Mouse (Mus musculus) skeletal muscle tissue, adult 2 months (tissue): ENCODE measurements around the gene Klf9.
A peak's percentile ranks its signal among the peaks of the same experiment; 100 is the strongest.
"Not testable (repeated sequence)": the region's sequence is repeated elsewhere in the genome, so short reads cannot be mapped to it uniquely, and the experiment has no call there.

Experiments
- DNase-seq: peaks from one replicate; pipeline ENCODE4 v3.0.0-alpha.2; 2012; ENCODE audit warnings: low read depth, low spot score

The Klf9 gene

DNA sequence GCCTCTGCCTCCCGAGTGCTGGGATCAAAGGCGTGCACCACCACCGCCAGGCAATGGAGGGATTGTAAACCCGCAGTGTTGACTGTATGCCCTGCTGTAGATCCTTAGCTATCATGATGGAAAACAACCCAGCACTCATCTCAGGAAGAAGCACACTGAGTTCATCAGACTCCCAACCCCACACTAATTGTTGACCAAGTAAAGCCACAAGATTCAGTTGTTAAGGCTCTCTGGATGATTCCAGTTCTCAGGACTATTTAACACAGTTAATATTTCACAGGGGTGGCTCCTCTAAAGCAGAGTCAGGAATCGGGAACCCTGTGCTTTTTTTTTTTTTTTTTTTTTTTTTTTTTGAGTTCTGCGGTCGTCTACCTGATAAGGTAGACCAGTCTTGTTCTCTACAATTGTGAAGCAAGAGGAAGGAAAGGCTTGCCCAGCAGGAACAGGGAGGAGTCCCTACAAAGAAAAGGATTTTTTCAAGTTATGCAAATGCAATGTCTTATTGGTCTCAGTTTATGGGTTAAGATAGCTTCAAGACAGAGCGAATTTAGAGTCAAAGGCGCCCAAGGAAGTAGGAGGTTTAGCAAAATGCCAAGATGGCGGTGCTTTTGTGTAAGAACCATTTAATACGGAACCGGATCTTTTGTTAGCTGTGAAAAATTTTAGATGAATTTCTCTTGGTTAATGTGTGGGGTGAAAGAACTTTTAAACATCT is 1.1 kb upstream of the Klf9 start:
- no peak for DNase-seq

DNA sequence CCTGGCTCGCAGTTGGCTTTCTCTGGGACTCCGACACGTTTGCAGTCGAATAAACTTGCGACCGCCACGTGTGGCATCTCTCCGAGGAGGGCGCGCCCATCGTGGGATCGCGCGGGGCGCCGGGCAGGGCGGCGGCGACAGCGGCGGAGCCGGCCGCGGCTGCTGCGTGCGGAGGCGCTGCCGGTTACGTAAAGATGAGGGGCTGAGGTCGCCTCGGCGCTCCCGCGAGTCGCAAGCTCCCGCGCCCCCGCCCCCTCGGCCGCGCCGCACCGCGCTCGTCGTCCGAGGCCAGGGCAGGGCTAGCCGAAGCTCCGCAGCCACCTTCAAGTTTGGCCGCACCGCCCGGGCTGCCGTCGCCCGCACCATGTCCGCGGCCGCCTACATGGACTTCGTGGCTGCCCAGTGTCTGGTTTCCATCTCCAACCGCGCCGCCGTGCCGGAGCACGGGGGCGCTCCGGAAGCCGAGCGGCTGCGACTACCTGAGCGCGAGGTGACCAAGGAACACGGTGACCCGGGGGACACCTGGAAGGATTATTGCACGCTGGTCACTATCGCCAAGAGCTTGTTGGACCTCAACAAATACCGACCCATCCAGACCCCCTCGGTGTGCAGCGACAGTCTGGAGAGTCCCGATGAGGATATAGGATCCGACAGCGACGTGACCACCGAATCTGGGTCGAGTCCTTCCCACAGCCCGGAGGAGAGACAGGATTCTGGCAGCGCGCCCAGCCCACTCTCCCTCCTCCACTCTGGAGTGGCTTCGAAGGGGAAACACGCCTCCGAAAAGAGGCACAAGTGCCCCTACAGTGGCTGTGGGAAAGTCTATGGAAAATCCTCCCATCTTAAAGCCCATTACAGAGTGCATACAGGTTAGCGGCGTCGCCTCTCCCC is 610 bp downstream of the Klf9 start:
- DNase-seq: peak; percentile 87

DNA sequence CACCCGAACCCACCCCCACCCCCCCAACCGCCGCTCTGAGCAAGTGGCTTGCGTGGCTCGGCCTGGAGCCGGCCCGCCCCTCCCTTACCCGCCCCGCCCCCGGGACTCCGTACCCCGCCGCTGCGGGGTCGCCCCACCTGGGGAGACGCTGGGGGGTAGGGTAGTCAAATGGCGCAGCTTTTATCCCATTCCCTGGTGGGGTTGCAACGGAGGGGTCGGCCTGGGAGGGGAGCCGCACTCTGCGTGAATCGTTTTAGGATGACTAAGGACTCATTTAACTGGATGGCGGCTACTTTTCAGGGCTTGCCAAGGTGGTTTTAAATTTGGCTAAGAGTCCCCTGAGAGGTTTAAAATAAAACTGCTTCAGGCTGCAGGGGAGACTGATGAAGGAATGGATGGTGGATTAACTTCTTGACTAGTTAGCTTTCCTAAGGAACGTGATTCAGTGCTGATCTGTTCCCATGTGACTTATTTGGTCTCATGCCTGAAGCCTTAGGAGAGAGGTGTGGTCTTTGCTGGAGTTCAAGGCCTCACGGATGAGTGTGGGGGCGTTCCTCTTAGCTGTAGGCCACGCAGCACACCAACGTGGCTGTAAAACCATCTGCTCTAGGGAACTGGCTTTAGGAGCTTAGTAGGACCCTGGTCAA is 1.5 kb downstream of the Klf9 start:
- peak; percentile 86 for DNase-seq

DNA sequence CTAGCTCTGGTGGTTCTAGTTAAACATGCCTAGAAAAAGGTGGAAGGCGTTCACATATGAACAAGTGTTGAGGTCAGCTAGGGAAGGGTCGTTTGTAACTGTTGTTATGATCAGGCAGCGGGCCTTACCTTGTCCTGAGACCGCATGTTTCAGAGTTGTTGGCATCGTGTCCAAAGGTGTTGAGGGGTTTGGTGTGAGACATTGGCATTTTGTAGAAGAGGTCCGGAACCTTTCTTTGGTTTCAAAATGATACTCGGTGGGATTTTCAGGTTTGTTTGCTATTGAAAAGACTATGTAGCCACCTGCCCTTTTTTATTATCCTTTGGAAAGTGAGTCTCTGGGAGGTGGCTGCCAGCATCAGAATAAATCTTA is 2.0 kb downstream of the Klf9 start:
- DNase-seq: no peak

DNA sequence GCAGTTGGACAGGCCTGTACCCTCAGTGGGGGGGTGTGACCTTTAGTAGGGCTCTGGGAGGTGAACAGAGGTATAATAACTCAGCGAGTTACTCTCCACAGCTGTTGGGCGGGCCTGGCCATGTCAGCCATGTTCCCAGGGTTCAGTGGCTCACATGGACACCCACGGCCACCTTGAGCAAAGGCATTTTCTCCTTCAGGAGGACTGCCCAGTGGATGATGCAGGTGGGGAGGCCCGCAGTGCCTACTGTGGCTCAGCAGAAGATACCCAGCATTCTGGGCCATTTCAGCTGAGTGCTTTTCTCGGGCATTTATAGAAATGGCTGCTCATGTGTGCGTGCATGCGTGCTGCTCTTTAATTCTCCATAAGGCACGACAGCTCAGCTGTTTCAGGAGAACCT is 2.5 kb downstream of the Klf9 start:
- DNase-seq: peak; percentile 86

DNA sequence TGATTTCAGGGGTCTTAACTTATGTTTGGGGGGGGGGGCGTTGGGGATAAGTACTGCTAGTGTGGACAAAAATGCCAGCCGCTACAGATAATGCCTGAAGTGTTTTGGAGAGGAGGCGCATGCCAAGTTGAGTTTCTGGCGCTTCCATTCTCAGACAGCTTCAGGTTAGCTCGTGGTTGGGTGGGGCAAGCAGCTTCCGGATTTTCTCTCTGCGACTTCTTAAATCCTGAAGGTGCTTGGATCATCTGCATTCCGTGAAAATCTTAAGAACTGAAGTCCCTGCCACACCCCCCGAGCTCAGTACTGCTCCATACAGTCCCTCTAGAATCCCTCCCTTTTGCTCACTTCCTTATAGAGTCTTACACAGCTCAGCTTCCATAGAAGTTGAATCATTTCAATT is 3.0 kb downstream of the Klf9 start:
- DNase-seq: no peak

DNA sequence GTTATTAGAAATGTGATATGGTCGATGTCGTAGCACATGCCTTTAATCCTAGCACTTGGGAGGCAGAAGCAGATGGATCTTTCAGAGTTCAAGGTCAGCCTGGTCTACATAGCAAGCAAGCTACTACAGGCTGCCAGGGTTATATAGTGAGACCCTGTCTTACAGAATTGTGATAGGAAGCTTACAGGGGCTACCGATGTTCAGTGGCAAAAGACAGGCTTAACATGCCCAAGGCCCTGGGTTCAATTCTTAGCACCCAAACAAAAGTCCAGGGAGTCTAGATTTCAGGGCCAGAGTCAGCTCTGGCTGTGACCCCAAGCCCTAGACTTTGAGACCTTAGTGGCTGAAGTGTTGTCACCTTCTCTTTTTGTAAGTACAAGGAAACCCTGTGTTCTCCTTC is 4.1 kb downstream of the Klf9 start:
- DNase-seq: no peak

DNA sequence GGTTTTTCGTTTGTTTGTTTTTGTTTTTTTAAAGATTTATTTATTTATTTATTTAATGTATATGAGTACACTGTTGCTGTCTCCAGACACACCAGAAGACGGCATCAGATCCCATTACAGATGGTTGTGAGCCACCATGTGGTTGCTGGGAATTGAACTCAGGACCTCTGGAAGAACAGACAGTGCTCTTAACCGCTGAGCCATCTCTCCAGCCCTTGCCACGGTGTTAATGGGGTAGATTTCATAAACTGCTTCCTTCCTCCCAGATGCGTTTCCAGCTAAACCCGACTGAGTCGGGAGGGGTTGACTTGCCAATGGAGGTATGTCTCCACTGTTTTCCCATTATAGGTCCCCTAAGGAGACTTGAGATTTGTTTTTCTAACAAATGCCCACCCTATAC is 4.5 kb downstream of the Klf9 start:
- not testable (repeated sequence) for DNase-seq

DNA sequence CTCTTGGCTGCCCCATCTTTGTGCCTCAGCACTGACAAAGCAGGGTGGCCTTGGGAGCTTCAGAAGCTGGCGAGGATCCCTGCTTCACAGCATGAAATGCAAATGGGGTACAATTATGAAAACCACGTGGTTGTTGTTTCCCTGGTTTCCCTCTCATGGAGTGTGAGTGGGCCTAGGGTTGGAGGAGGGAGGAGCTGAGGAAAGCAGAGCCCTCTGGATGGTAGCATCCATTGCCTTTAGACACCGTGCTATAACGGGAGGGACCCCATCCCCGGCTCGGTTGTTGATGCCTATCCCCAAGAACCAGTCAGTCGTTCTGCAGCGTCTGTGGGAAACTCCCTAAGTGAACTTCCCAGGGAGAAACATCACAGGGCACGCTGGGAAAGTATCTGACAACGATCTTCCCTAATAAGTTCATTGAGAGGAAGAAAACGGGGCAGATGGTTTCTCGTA is 5.4 kb downstream of the Klf9 start:
- DNase-seq: no peak

DNA sequence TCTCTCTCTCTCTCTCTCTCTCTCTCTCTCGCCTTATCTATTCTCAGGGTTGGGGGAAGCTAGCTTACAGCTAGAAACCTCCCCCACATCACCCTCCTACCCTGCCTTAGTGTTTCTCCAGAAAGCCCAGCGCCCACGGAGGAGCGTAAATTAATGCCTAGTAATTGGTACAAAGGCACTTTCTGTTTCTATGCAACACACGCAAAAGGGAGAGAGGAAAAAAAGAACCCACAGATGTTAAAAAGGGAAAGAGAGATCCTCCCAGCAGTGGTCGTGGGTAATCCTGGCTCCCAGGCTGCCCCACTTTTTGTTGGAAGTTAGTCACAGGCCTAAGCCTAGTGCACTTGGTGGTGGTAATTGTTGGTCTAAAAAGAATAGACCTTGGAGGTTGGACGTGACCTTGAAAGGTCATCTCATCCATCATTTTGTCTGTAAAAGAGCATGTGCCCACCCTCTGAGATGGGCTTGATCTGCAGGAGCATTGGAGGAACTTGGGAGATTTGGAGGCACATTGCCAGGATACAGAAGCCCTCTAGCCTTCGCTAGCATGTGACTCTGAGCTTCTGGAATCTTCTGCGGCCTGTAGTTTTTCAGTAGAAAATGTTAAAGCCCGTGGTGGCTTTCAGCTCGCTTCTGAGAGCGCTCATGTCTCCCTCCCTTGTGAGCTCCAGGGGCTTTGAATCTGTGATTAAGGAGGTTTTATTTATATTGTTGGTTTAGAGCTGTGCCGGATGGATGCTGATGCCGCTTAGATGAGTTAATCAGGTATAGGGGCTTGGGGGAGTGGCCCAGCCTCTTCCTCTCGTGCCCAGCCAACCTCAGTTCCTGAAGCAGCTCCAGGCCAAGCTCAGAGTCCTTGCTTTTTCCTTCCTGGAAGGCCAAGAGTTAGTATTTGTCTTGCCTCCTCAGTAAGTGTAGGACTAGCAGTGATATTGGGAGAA is 6.3 kb downstream of the Klf9 start:
- DNase-seq: no peak

DNA sequence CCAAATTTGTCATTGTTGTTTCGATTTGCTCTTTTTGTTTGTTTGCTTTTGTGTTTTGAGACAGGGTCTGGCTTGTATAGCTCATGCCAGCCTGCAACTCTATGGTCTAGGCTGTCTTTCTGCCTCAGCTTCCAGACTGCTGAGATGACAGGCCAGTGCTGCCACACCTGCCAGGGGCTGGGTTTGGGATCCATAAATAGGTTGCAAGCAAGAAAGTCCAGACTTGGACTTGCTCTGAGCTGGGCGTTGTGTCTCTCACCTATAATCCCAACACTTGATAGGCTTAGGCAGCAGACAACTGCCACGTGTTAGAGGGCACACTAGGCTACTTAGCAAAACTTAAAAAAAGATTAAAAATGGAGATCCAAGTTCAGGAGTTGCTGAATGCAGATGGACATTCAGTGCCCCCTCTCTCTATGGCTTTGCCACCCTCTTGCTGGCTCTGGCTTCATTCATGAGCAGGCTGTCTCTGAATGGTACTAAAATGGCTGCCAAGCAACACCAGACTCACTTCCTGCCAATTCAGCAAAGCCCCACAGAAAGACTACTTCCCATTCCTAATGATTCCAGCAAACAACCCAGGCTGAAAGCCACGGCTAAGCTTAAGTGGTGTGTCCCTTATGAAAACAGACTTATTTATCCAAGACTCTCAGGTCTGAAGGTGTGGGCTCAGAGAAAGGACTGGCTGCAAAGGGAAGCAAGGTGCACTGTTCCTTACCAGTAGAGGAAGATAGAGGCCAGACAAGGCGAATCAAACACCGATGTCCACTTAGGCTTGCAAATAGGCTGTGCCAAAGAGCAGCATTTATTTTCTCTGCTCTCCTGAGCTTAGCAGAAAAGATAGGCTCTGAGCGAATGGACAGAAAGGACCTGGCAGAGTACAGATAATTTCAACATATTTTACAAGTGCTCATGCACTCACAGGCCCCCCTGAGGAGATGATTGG is 8.7 kb downstream of the Klf9 start:
- DNase-seq: peak; percentile 79

DNA sequence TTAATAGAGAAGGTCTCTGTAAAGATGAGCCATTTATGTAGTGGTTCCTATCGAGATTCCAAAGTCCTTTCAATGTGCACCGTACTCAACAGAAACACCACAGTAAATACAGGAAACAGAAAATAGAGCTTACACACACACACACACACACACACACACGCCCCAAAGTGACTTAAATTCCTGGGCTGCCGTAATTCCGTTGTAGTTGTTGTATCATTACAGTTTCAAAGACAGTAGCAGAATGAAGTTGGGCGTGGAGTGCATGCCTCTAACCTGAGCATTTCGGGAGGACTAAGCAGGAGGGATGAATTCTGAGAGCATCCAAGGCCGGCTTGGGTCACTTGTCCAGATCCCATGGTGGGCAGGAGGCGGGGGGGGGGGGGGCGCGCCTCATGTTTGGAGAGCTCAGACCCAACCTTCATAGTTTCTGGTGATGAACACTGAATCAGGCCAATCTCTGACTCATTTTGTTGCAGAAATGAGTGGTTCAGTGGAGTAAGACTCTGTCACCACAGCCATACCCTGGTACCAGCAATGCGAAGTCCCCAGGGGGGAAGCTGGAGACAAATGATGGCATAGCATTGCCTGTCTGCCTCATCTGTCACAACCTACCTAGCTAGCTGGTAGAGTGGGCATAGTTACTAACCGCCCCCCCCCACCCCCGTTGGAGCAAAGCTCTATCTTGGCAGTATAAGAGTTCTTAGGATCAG is 9.7 kb downstream of the Klf9 start:
- no peak for DNase-seq

DNA sequence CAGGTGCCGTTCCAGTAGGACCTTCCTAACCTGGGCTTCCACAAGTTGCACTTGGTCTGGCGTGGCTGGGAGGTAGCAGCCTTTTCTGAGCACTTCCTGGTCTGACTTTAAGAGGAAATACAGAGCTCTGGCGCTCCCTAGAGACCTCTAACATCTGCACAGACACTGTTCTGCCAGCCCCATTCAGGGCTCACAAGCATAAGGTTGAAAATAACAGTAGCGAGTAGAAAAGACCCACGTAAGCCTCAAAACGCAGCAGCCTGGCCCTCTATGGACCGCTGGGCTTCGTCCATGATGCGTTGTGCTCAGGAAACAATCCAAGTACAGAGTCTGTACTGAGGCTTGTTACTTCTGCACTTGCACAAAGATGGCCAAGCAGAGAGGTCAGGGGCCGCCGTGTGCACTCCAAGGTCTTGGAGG is 10.6 kb downstream of the Klf9 start:
- peak; percentile 65 for DNase-seq

DNA sequence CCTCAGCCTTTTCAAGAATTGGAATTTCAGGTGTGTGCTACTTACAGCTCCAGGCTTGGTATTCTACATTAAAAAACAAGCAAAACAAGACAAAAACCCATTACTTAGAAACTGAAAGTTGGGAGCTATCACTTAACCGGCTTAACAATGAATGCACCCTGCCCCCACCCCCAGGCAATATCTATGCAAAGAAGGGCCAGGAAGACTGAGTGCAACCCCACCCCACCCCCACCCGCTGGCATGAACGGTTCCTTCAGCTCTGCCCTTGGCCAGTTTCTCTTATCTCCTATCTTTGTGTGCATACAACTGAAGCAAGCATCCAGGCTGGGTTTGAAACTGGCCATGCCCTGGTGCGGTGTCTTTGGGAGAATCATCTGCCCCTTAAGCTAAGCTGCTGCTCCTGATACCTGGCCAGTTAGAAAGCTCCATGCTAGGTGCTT is 11.2 kb downstream of the Klf9 start:
- DNase-seq: no peak

DNA sequence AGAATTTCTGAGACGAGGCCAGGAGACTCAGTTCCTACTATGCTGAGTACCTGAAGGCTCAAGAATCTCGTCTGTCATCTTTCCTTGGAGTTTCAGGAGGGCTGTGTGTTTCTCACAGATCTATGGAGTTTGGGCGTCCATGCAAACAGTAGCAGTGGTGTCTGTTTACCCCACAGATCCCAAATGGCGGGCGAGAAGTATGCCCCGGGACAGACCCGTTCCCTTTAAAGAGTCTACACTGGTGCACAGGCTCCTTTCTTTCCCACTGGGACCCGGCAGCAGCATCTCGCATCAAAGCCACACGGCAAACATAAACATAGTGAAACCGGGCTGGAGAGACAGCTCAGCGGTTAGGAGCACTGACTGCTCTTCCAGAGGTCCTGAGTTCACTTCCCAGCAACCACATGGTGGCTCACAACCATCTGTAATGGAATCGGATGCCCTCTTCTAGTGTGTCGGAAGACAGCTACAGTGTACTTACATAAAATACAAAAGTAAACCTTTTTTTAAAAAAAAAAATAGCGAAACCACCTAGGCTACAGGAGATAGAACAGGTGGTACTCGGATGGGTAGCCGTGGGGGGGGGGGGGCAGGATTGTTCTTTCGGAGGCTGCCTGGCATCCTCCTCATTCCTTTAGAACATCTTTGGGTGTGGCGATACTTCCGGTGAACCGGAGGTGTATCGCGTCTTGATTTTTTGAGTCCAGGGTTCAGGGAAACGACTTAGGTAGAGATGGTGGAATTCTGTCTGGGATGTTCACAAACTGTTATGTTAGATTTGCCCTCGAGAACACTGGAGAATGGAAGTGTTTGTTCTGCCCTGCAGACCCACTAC is 12.0 kb downstream of the Klf9 start:
- DNase-seq: no peak

DNA sequence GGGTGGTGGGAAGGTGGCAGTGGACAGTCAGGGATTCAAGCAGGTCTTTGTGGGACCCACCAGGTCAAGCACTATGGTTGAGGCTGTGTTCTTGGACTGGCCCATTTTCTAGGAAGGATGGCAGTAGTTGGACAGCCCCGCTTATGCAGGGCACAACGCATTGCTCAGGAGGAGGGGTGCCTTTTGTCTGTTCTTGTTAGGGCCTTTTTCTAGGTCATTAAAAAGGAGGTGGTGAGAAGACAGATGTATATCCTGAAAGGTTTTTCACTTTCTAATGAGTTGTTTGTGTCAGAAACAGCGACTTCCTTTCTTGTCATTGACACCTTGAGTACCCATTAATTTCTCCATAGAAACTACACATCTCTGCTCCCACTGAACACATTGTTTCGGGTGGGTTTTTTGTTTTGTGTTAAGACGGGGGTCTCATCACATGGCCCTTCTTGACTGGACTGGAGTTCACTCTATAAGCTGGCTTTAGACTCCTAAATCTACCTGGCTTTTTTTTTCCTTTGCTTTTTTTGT is 12.6 kb downstream of the Klf9 start:
- no peak for DNase-seq

DNA sequence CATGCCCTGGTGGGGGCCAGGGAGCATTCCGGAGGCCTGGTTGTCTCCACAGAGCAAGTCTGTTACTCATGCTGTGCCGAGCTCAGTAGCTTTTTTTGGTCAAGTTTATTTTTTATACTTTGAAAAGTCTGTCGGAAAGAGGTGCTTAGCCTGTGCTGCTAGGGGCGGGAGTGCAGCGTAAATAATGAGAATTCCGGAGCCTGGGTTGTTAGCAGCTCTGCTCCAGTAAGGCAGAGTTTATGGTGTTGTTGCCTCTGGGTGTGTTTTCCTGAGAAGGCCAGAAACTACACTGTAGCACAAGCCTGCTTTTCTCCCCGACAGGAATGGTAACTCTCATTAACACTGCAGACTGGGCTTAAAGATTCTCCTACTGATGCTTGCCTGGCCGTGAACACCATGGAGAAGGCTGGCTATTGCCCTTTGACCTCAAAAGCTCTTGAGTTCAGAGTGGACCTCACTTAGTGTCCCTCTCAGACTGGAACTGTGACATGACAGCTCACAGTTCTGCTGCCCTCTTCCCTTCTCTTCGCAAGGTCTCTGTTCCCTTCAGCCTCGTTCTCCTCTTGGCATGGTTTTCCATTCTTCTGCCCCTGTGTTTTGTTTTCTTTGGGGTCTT is 18.9 kb downstream of the Klf9 start:
- no peak for DNase-seq

DNA sequence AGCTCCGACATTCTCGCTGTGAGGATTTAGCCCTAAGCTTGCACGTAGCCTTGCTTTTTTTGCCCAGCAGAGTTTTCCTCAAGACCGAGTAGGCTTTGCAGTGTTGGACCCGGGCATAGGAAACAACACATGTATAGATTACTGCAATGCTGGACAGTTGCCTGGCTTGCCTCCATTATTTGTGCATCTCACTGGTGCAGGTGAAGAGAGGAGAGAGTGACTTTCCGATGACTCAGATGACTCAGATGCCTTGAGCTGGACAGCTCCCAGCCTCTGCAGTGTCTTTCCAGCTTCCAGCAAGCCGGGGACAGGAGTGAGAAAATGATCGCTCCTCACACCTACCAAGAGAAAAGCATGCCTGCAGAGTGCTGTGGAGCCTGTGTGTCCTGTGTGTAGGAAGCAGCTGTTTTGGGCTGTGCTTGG is 21.4 kb downstream of the Klf9 start:
- DNase-seq: no peak
